Mouse (Mus musculus) subcutaneous adipose tissue, adult 2 months (tissue): Measurements from ENCODE around the gene Sat1. TPM values are rescaled to one million over a fixed set of nuclear protein-coding genes. Genes with fewer than 3 reads are reported as not detected.

Source experiments
- polyA plus RNA-seq: library from polyadenylated mRNA; depleted of rRNA; stranded (reverse); fragments of >200 nt; gene quantifications from 2 replicates; pipeline ENCODE4 v1.2.3, GENCODE M21; 2012; ENCODE audit warnings: low replicate concordance; rRNA removed

Gene Sat1
- 50.1 and 50.6 TPM in 2 replicates for polyA plus RNA-seq

GRCm38 (mm10) chrX:155216271-155216670 lies at the start of gene Sat1:
Sat1 (minus strand) TSS chrX:155216449.

GRCm38 (mm10) chrX:155262235-155262914 lies 46.1 kb upstream of the Sat1 start, which contains the start of gene Acot9:
Acot9 (plus strand) TSS chrX:155262443.

Other genes starting within 250 kb of the Sat1 start
- not detected in 2 replicates for gene Magea8, start 220.6 kb downstream of the Sat1 start, polyA plus RNA-seq
- gene Magea5, start 153.3 kb downstream of the Sat1 start, polyA plus RNA-seq, result not detected in 2 replicates
- gene Magea1, start 126.7 kb downstream of the Sat1 start, polyA plus RNA-seq, result not detected in 2 replicates
- not detected in 2 replicates for gene Magea2, start 122.8 kb downstream of the Sat1 start, polyA plus RNA-seq
- not detected in 2 replicates for gene Cldn34b2, start 88.0 kb downstream of the Sat1 start, polyA plus RNA-seq
- 24.8 and 37.6 TPM in 2 replicates for gene Acot9, start 46.0 kb upstream of the Sat1 start, polyA plus RNA-seq
- gene Prdx4, start 124.3 kb upstream of the Sat1 start, polyA plus RNA-seq, result 61.0 and 110 TPM in 2 replicates